In the genomic region with DNA sequence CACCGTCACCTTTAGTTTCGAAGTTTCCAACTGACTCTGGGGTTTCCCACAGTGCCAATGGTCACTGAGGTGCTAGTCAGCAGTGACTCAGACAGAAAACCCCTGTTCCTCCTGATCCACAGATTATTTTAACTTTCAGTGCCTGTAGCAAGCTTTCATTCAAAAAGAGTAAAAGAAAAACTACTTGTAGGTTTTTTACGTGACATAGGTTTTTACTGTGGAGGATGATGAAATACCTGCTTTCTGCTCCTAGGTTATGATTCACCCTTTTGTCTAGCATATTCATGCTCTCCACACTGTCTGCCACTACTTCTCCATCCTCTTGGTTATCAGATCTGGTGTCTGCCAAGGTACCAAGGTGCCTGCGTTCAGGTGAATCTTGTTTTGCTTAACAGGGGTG, we compare ENCODE assay signal across 14 mouse cellular contexts. TPM values are rescaled to one million over a fixed set of nuclear protein-coding genes. Genes with fewer than 3 reads are reported as not detected.
DNase-seq lines count a peak whose midpoint lies in the region; ATAC-seq lines count a peak whose summit lies in the region.
"Had no signal": no experiment of that assay in that cellular context is flagged by ENCODE, and none has a peak within 500 bp of the region (broad histone marks: within the 10 kb centered on the region; RNA-seq: fewer than 3 reads in every experiment).

No protein-coding gene starts in this region.

- no peak for DNase-seq in heart, adult 9 months (ENCODE audit: low spot score in 2 of 2)
- DNase-seq in midbrain, embryonic 10.5 days (ENCODE audit: low spot score): no peak
- no peak for DNase-seq in midbrain, embryonic 14.5 days
- no peak for DNase-seq in embryonic facial prominence, embryonic 14.5 days (ENCODE audit: low spot score)
- no peak for DNase-seq in urinary bladder, postnatal 36 days (ENCODE audit: low spot score in 2 of 2)
- DNase-seq in kidney, adult 11 months: no peak
- DNase-seq: adrenal gland, postnatal 25 days; cerebellum, adult 9-11 months; heart, postnatal 10 days; kidney, postnatal 36 days had no signal

- H3K27ac ChIP-seq in heart, embryonic 14.5 days (replicated peaks in 1 of 2; ENCODE audit: control insufficient read depth in 1 of 2, insufficient read depth in 1 of 2, low read depth in 2 of 2, low read length in 2 of 2): no peak overlapping the region
- no peak overlapping the region for H3K27ac ChIP-seq in midbrain, embryonic 10.5 days (replicated peaks)
- H3K27ac ChIP-seq in midbrain, embryonic 14.5 days (replicated peaks; ENCODE audit: low read depth, low read length): no peak overlapping the region
- H3K27ac ChIP-seq in embryonic facial prominence, embryonic 14.5 days (replicated peaks; ENCODE audit: low read depth, low read length): no peak overlapping the region
- H3K27ac ChIP-seq in neural tube, embryonic 14.5 days (ENCODE audit: low read depth, low read length): no peak overlapping the region

- peak overlapping the region; percentile 88; the same call in 1 of the 2 replicates for H3K4me2 ChIP-seq in heart, embryonic 14.5 days (ENCODE audit: low read length)
- no peak overlapping the region; the same call in 1 of the 2 replicates for H3K4me2 ChIP-seq in midbrain, embryonic 14.5 days (ENCODE audit: low read length)
- peak overlapping the region; percentile 81; the same call in 1 of the 2 replicates for H3K4me2 ChIP-seq in embryonic facial prominence, embryonic 14.5 days (ENCODE audit: low read depth, low read length)
- no peak overlapping the region for H3K4me2 ChIP-seq in neural tube, embryonic 14.5 days (ENCODE audit: low read depth, low read length)

- no peak for ATAC-seq in heart, embryonic 14.5 days (ENCODE audit: insufficient number of reproducible peaks, insufficient read depth, low FRiP score, low read depth)
- ATAC-seq in midbrain, embryonic 14.5 days (ENCODE audit: low FRiP score, low TSS enrichment): no peak
- no peak for ATAC-seq in embryonic facial prominence, embryonic 14.5 days (ENCODE audit: low read depth)
- no peak for ATAC-seq in neural tube, embryonic 14.5 days (ENCODE audit: low read depth)
- ATAC-seq: lung, postnatal 0 days had no signal

- H3K4me3 ChIP-seq in heart, embryonic 14.5 days (ENCODE audit: control insufficient read depth in 1 of 2, insufficient read depth in 1 of 2, low read depth in 1 of 2, low read length in 2 of 2): no peak overlapping the region
- peak overlapping the region; percentile 95; the same call in 1 of the 2 replicates for H3K4me3 ChIP-seq in midbrain, embryonic 10.5 days
- H3K4me3 ChIP-seq in midbrain, embryonic 14.5 days (replicated peaks; ENCODE audit: low read depth, low read length): no peak overlapping the region
- peak overlapping the region; percentile 90; the same call in 1 of the 2 replicates for H3K4me3 ChIP-seq in embryonic facial prominence, embryonic 14.5 days (ENCODE audit: low read depth, low read length)
- H3K4me3 ChIP-seq in neural tube, embryonic 14.5 days (ENCODE audit: low read depth, low read length): 0 out of 2 replicates have a peak overlapping the region, but pooled peaks have one; percentile 68

- H3K9me3 ChIP-seq in heart, embryonic 14.5 days (ENCODE audit: control insufficient read depth, low read length): no peaks in the 10 kb centered on the region
- no peaks in the 10 kb centered on the region for H3K9me3 ChIP-seq in midbrain, embryonic 10.5 days (replicated peaks)
- H3K9me3 ChIP-seq in midbrain, embryonic 14.5 days (ENCODE audit: control insufficient read depth, low read length): no peaks in the 10 kb centered on the region
- H3K9me3 ChIP-seq in embryonic facial prominence, embryonic 14.5 days (ENCODE audit: control insufficient read depth, low read length): no peaks in the 10 kb centered on the region
- no peaks in the 10 kb centered on the region for H3K9me3 ChIP-seq in neural tube, embryonic 14.5 days (ENCODE audit: control insufficient read depth, low read length)
- H3K9me3 ChIP-seq: G1E had no signal

- H3K9ac ChIP-seq in heart, embryonic 14.5 days (ENCODE audit: low read length): no peak overlapping the region
- H3K9ac ChIP-seq in midbrain, embryonic 14.5 days (replicated peaks; ENCODE audit: low read length): no peak overlapping the region
- H3K9ac ChIP-seq in embryonic facial prominence, embryonic 14.5 days (ENCODE audit: low read depth, low read length): no peak overlapping the region
- H3K9ac ChIP-seq in neural tube, embryonic 14.5 days (replicated peaks; ENCODE audit: low read depth, low read length): no peak overlapping the region

- WGBS in heart, embryonic 14.5 days: 90% methylated on average over 4 of the region's 4 CpGs
- 90% methylated on average over 4 of the region's 4 CpGs for WGBS in midbrain, embryonic 10.5 days
- WGBS in midbrain, embryonic 14.5 days: 85% methylated on average over 4 of the region's 4 CpGs
- 86% methylated on average over 4 of the region's 4 CpGs for WGBS in embryonic facial prominence, embryonic 14.5 days
- WGBS in neural tube, embryonic 14.5 days: 95% methylated on average over 4 of the region's 4 CpGs

- H3K36me3 ChIP-seq in heart, embryonic 14.5 days (ENCODE audit: control insufficient read depth, insufficient read depth, low read length): no peaks in the 10 kb centered on the region
- no peaks in the 10 kb centered on the region for H3K36me3 ChIP-seq in midbrain, embryonic 10.5 days
- no peaks in the 10 kb centered on the region for H3K36me3 ChIP-seq in midbrain, embryonic 14.5 days (ENCODE audit: control insufficient read depth, insufficient read depth, low read length)
- no peaks in the 10 kb centered on the region for H3K36me3 ChIP-seq in embryonic facial prominence, embryonic 14.5 days (ENCODE audit: control insufficient read depth, insufficient read depth, low read length)
- H3K36me3 ChIP-seq in neural tube, embryonic 14.5 days (ENCODE audit: control insufficient read depth, insufficient read depth, low read length): no peaks in the 10 kb centered on the region

- no peaks in the 10 kb centered on the region for H3K27me3 ChIP-seq in heart, embryonic 14.5 days (ENCODE audit: control insufficient read depth, insufficient read depth, low read length)
- peaks cover 8% of the 10 kb centered on the region; the same call in 1 of the 2 replicates for H3K27me3 ChIP-seq in midbrain, embryonic 10.5 days (ENCODE audit: low read depth, poor library complexity, severe bottlenecking)
- H3K27me3 ChIP-seq in midbrain, embryonic 14.5 days (ENCODE audit: control insufficient read depth, insufficient read depth, low read length): no peaks in the 10 kb centered on the region
- H3K27me3 ChIP-seq in embryonic facial prominence, embryonic 14.5 days (replicated peaks; ENCODE audit: control insufficient read depth, insufficient read depth, low read length): no peaks in the 10 kb centered on the region
- no peaks in the 10 kb centered on the region for H3K27me3 ChIP-seq in neural tube, embryonic 14.5 days (ENCODE audit: control insufficient read depth, insufficient read depth, low read length)

- H3K4me1 ChIP-seq in heart, embryonic 14.5 days (ENCODE audit: control insufficient read depth in 2 of 2, insufficient read depth in 2 of 2, low read length in 2 of 2): peaks cover 0 to 23% of the 10 kb centered on the region in 2 experiments
- H3K4me1 ChIP-seq in midbrain, embryonic 10.5 days: peaks cover 28% of the 10 kb centered on the region
- peaks cover 10% of the 10 kb centered on the region; the same call in 1 of the 2 replicates for H3K4me1 ChIP-seq in midbrain, embryonic 14.5 days (ENCODE audit: control insufficient read depth, insufficient read depth, low read length)
- H3K4me1 ChIP-seq in embryonic facial prominence, embryonic 14.5 days (ENCODE audit: control insufficient read depth, insufficient read depth, low read length): no peaks in the 10 kb centered on the region
- no peaks in the 10 kb centered on the region for H3K4me1 ChIP-seq in neural tube, embryonic 14.5 days (ENCODE audit: control insufficient read depth, insufficient read depth, low read length)

RNA-seq across cellular contexts. Expression of a gene that starts 1.9 kb away (rescaled TPM):
- polyA plus RNA-seq in heart, embryonic 14.5 days (2014; fragmentation: Nextera tagmentation; extraction: Ambion mirVana): 25.7 and 27.3 TPM in 2 replicates
- polyA plus RNA-seq in midbrain, embryonic 10.5 days (2016; fragmentation: Nextera tagmentation; extraction: Ambion mirVana): 19.5 and 22.6 TPM in 2 replicates
- 48.2 and 52.8 TPM in 2 replicates for polyA plus RNA-seq in midbrain, embryonic 14.5 days (2014; fragmentation: Nextera tagmentation; extraction: Ambion mirVana)
- polyA plus RNA-seq in embryonic facial prominence, embryonic 14.5 days (2014; fragmentation: Nextera tagmentation; extraction: Ambion mirVana): 14.0 and 14.3 TPM in 2 replicates
- 53.3 and 62.4 TPM in 2 replicates for polyA plus RNA-seq in neural tube, embryonic 14.5 days (2014; fragmentation: Nextera tagmentation; extraction: Ambion mirVana)

Comparison
In these comparisons a context has a peak if more than half of its experiments do, and no peak if none do; other contexts are left out.
1. H3K4me3 ChIP-seq: peak in midbrain, embryonic 10.5 days (single experiment), embryonic facial prominence, embryonic 14.5 days (single experiment) and neural tube, embryonic 14.5 days (single experiment); none in heart, embryonic 14.5 days (0 of 2) and midbrain, embryonic 14.5 days (single experiment).
2. H3K4me2 ChIP-seq: peak in heart, embryonic 14.5 days (single experiment) and embryonic facial prominence, embryonic 14.5 days (single experiment); none in midbrain, embryonic 14.5 days (single experiment) and neural tube, embryonic 14.5 days (single experiment).